Mouse (Mus musculus) heart, embryonic 13.5 days (tissue): ENCODE results near the gene Rbbp8nl. TPM values are rescaled to one million over a fixed set of nuclear protein-coding genes. Genes with fewer than 3 reads are reported as not detected.

Experiments
- ATAC-seq: fragments of 200-750 bp; cut with Nextera tagmentation; 2 replicates; pipeline ENCODE4 v1.8.0; 2017; ENCODE audit warnings: moderate TSS enrichment; ENCODE audit not compliant: insufficient number of reproducible peaks, low FRiP score, low TSS enrichment; ENCODE audit errors: extremely low read depth
- H3K27ac ChIP-seq: fragments of 300-500 bp; sonication (generic); replicated peaks from 2 replicates; pipeline ENCODE4 v1.5.1; 2015; ENCODE audit warnings: moderate library complexity, mild to moderate bottlenecking, inconsistent platforms
- H3K27me3 ChIP-seq: fragments of 300-500 bp; sonication (generic); replicated peaks from 2 replicates; pipeline ENCODE4 v1.6.1; 2015; ENCODE audit warnings: mild to moderate bottlenecking, inconsistent platforms
- H3K36me3 ChIP-seq: fragments of 300-500 bp; sonication (generic); 2 replicates; pipeline ENCODE4 v1.6.1; 2015; ENCODE audit warnings: mild to moderate bottlenecking, inconsistent platforms
- H3K4me1 ChIP-seq: fragments of 300-500 bp; sonication (generic); 2 replicates; pipeline ENCODE4 v1.6.1; 2015; ENCODE audit warnings: inconsistent platforms
- H3K4me2 ChIP-seq: fragments of 300-500 bp; sonication (generic); 2 replicates; pipeline ENCODE4 v1.6.1; 2015; ENCODE audit warnings: inconsistent platforms, mild to moderate bottlenecking, moderate library complexity
- H3K4me3 ChIP-seq: fragments of 300-500 bp; sonication (generic); 2 replicates; pipeline ENCODE4 v1.5.1; 2015; ENCODE audit warnings: moderate library complexity, mild to moderate bottlenecking, inconsistent platforms
- H3K9ac ChIP-seq: fragments of 300-500 bp; sonication (generic); 2 replicates; pipeline ENCODE4 v1.6.1; 2015; ENCODE audit warnings: inconsistent platforms, mild to moderate bottlenecking, moderate library complexity
- H3K9me3 ChIP-seq: fragments of 300-500 bp; sonication (generic); 2 replicates; pipeline ENCODE4 v1.6.1; 2016; ENCODE audit warnings: inconsistent platforms
- whole genome bisulfite sequencing: fragments of 180-500 bp; shearing (Covaris S2); methylation state at CpG from one replicate; pipeline ENCODE4 v1.1.7; 2015; ENCODE audit warnings: mixed read lengths; 5-methylcytosine and 5-hydroxymethylcytosine counted together
- polyA plus RNA-seq: library from polyadenylated mRNA; unstranded; fragments of >200 nt; fragmentation: Nextera tagmentation; extraction: Ambion mirVana; gene quantifications from 2 replicates; pipeline ENCODE4 v1.2.1, GENCODE M21; 2015

Rbbp8nl gene
- polyA plus RNA-seq: 0.05 and 0.08 TPM in 2 replicates

- Histone ChIP-seq H3K27me3 (no peaks in the 10 kb centered on the region), H3K27ac (no peak within 1 kb of the TSS), H3K4me2 (0 out of 2 replicates have a peak within 1 kb of the TSS, but pooled peaks have one; percentile 3), H3K4me1 (peaks cover 29% of the 10 kb centered on the region), H3K9ac (0 out of 2 replicates have a peak within 1 kb of the TSS, but pooled peaks have one; percentile 42), H3K4me3 (no peak within 1 kb of the TSS), H3K9me3 (no peaks in the 10 kb centered on the region), H3K36me3 (no peaks in the 10 kb centered on the region)
- no peak for ATAC-seq
- WGBS: 48% methylated on average over 16 of the region's 16 CpGs
These were observed at the start of gene Rbbp8nl for GRCm38 (mm10) chr2:180289440-180290108. Gene Rbbp8nl (minus strand): TSS chr2:180289879.

- peak within 1 kb of the TSS; percentile 81 for H3K4me3 ChIP-seq
- 0% methylated on average over 32 of the region's 33 CpGs for WGBS
- peaks cover 7% of the 10 kb centered on the region for H3K36me3 ChIP-seq
- H3K27me3 ChIP-seq: no peaks in the 10 kb centered on the region
- peak within 1 kb of the TSS; percentile 94 for H3K27ac ChIP-seq
- no peaks in the 10 kb centered on the region for H3K9me3 ChIP-seq
- peak within 1 kb of the TSS; percentile 98 for H3K9ac ChIP-seq
- H3K4me2 ChIP-seq: peak within 1 kb of the TSS; percentile 91
- peaks cover 83% of the 10 kb centered on the region for H3K4me1 ChIP-seq
- peak; percentile 73; the same call in 1 of the 2 replicates for ATAC-seq
These were observed 44.9 kb upstream of the Rbbp8nl start, which contains the start of gene Gata5 for GRCm38 (mm10) chr2:180334551-180334986. Gene Gata5 (minus strand): TSS chr2:180334699.

- Histone ChIP-seq H3K9me3 (no peaks in the 10 kb centered on the region), H3K4me1 (peaks cover 83% of the 10 kb centered on the region), H3K27me3 (no peaks in the 10 kb centered on the region), H3K27ac (peak overlapping the region; percentile 94), H3K9ac (peak overlapping the region; percentile 98), H3K4me3 (peak overlapping the region; percentile 81), H3K36me3 (peaks cover 13% of the 10 kb centered on the region), H3K4me2 (peak overlapping the region; percentile 91)
- under 1% methylated on average over 69 of the region's 69 CpGs for WGBS
- ATAC-seq: peak; percentile 9; the same call in 1 of the 2 replicates
These were observed 44.3 kb upstream of the Rbbp8nl start for GRCm38 (mm10) chr2:180333778-180334550.

- ATAC-seq: no peak
- no peaks in the 10 kb centered on the region for H3K27me3 ChIP-seq
- H3K9me3 ChIP-seq: no peaks in the 10 kb centered on the region
- H3K4me2 ChIP-seq: peak overlapping the region; percentile 91
- H3K9ac ChIP-seq: no peak overlapping the region
- no peak overlapping the region for H3K27ac ChIP-seq
- peaks cover 57% of the 10 kb centered on the region for H3K36me3 ChIP-seq
- H3K4me1 ChIP-seq: peaks cover 59% of the 10 kb centered on the region
- H3K4me3 ChIP-seq: no peak overlapping the region
- WGBS: 87% methylated on average over 1 of the region's 1 CpGs
These were observed 39.8 kb upstream of the Rbbp8nl start for GRCm38 (mm10) chr2:180329466-180329865.

- Histone ChIP-seq H3K36me3 (peaks cover 39% of the 10 kb centered on the region), H3K9me3 (no peaks in the 10 kb centered on the region), H3K27me3 (no peaks in the 10 kb centered on the region), H3K4me1 (peaks cover 66% of the 10 kb centered on the region), H3K27ac (peak overlapping the region; percentile 86), H3K4me2 (peak overlapping the region; percentile 47), H3K4me3 (no peak overlapping the region), H3K9ac (peak overlapping the region; percentile 33; the same call in 1 of the 2 replicates)
- 6% methylated on average over 14 of the region's 14 CpGs for WGBS
- ATAC-seq: peak; percentile 50
These were observed 33.1 kb upstream of the Rbbp8nl start for GRCm38 (mm10) chr2:180322674-180323355.

- no peak overlapping the region for H3K4me2 ChIP-seq
- 69% methylated on average over 4 of the region's 4 CpGs for WGBS
- no peak overlapping the region for H3K9ac ChIP-seq
- no peak overlapping the region for H3K27ac ChIP-seq
- no peak for ATAC-seq
- H3K9me3 ChIP-seq: no peaks in the 10 kb centered on the region
- no peaks in the 10 kb centered on the region for H3K27me3 ChIP-seq
- H3K36me3 ChIP-seq: peaks cover 13% of the 10 kb centered on the region
- peaks cover 67% of the 10 kb centered on the region for H3K4me1 ChIP-seq
- H3K4me3 ChIP-seq: no peak overlapping the region
These were observed 30.5 kb upstream of the Rbbp8nl start for GRCm38 (mm10) chr2:180320216-180320615.

GRCm38 (mm10) chr2:180317591-180317990 is 27.9 kb upstream of the Rbbp8nl start:
- Histone ChIP-seq H3K27me3 (no peaks in the 10 kb centered on the region), H3K36me3 (no peaks in the 10 kb centered on the region), H3K9ac (peak overlapping the region; percentile 58), H3K27ac (peak overlapping the region; percentile 61), H3K9me3 (no peaks in the 10 kb centered on the region), H3K4me1 (peaks cover 46% of the 10 kb centered on the region), H3K4me2 (peak overlapping the region; percentile 20; the same call in 1 of the 2 replicates), H3K4me3 (no peak overlapping the region)
- no peak for ATAC-seq
- 34% methylated on average over 7 of the region's 7 CpGs for WGBS

GRCm38 (mm10) chr2:180314292-180314691 is 24.6 kb upstream of the Rbbp8nl start:
- H3K4me2 ChIP-seq: no peak overlapping the region
- H3K27me3 ChIP-seq: no peaks in the 10 kb centered on the region
- no peak for ATAC-seq
- WGBS: 88% methylated on average over 2 of the region's 2 CpGs
- no peaks in the 10 kb centered on the region for H3K9me3 ChIP-seq
- no peak overlapping the region for H3K27ac ChIP-seq
- no peaks in the 10 kb centered on the region for H3K36me3 ChIP-seq
- H3K9ac ChIP-seq: no peak overlapping the region
- peaks cover 38% of the 10 kb centered on the region for H3K4me1 ChIP-seq
- H3K4me3 ChIP-seq: no peak overlapping the region

- Histone ChIP-seq H3K4me1 (peaks cover 18% of the 10 kb centered on the region), H3K27ac (peak overlapping the region; percentile 55), H3K9ac (no peak overlapping the region), H3K4me3 (no peak overlapping the region), H3K36me3 (no peaks in the 10 kb centered on the region), H3K4me2 (no peak overlapping the region), H3K27me3 (no peaks in the 10 kb centered on the region), H3K9me3 (no peaks in the 10 kb centered on the region)
- WGBS: 34% methylated on average over 4 of the region's 4 CpGs
- ATAC-seq: no peak
These were observed 21.5 kb upstream of the Rbbp8nl start for GRCm38 (mm10) chr2:180311147-180311546.

GRCm38 (mm10) chr2:180307680-180308079 is 18.0 kb upstream of the Rbbp8nl start:
- Histone ChIP-seq H3K4me3 (no peak overlapping the region), H3K27ac (no peak overlapping the region), H3K4me2 (no peak overlapping the region), H3K27me3 (no peaks in the 10 kb centered on the region), H3K36me3 (no peaks in the 10 kb centered on the region), H3K9ac (no peak overlapping the region), H3K9me3 (no peaks in the 10 kb centered on the region), H3K4me1 (peaks cover 18% of the 10 kb centered on the region)
- WGBS: 35% methylated on average over 2 of the region's 2 CpGs
- no peak for ATAC-seq
